Mouse (Mus musculus) ES-E14 (cell line): ENCODE measurements around the gene Cacfd1. TPM values are rescaled to one million over a fixed set of nuclear protein-coding genes. Genes with fewer than 3 reads are reported as not detected.

Experiments used
- DNase-seq: peaks from one replicate; pipeline ENCODE4 v3.0.0-alpha.2; 2013; ENCODE audit warnings: low read depth, low spot score
- H3K27ac ChIP-seq: 2 replicates; pipeline ENCODE4 v1.5.1; 2012; ENCODE audit warnings: low read depth, mild to moderate bottlenecking, low read length, moderate library complexity, mixed read lengths; ENCODE audit not compliant: poor library complexity, insufficient read depth, severe bottlenecking
- H3K36me3 ChIP-seq: 2 replicates; pipeline ENCODE4 v1.6.1; 2012; ENCODE audit warnings: mild to moderate bottlenecking, low read length, moderate library complexity, mixed read lengths; ENCODE audit not compliant: control insufficient read depth, poor library complexity, insufficient read depth, severe bottlenecking
- H3K4me1 ChIP-seq, 2 experiments: fragments of 150-350 bp in 1 of 2; sonication (generic) in 1 of 2; 2 replicates each; pipeline ENCODE4 v1.6.1; 2012; ENCODE audit warnings: low read length in 2 of 2, mild to moderate bottlenecking in 1 of 2, mixed read lengths in 1 of 2; ENCODE audit not compliant: control insufficient read depth in 2 of 2, insufficient read depth in 2 of 2, poor library complexity in 1 of 2
- H3K4me3 ChIP-seq, 2 experiments: fragments of 150-350 bp in 1 of 2; sonication (generic) in 1 of 2; 2 replicates each; pipeline ENCODE4 v1.5.1; 2012; ENCODE audit warnings: low read length in 2 of 2, low read depth in 1 of 2, mild to moderate bottlenecking in 1 of 2, mixed read lengths in 1 of 2; ENCODE audit not compliant: insufficient read depth in 1 of 2, poor library complexity in 1 of 2, severe bottlenecking in 1 of 2
- H3K9ac ChIP-seq: 2 replicates; pipeline ENCODE4 v1.6.1; 2012; ENCODE audit warnings: low read depth, mild to moderate bottlenecking, low read length, mixed read lengths; ENCODE audit not compliant: poor library complexity, insufficient read depth, severe bottlenecking
- H3K9me3 ChIP-seq: fragments of 150-350 bp; sonication (generic); 2 replicates; pipeline ENCODE4 v1.6.1; 2012; ENCODE audit warnings: low read depth, mild to moderate bottlenecking, low read length; ENCODE audit not compliant: control insufficient read depth, insufficient read depth
- CHD2 ChIP-seq: IDR thresholded peaks from 2 replicates; pipeline ENCODE4 v1.6.1; 2014; ENCODE audit warnings: mild to moderate bottlenecking, low read depth, low read length, inconsistent platforms
- HCFC1 ChIP-seq: IDR thresholded peaks from 2 replicates; pipeline ENCODE4 v1.6.1; 2012; ENCODE audit warnings: low read length, inconsistent platforms, borderline replicate concordance; ENCODE audit not compliant: insufficient read depth
- MAFK ChIP-seq: IDR thresholded peaks from 2 replicates; pipeline ENCODE4 v1.6.1; 2014; ENCODE audit warnings: mild to moderate bottlenecking, low read depth, low read length, inconsistent platforms; ENCODE audit not compliant: insufficient read depth
- ZC3H11A ChIP-seq: IDR thresholded peaks from 2 replicates; pipeline ENCODE4 v1.6.1; 2012; ENCODE audit warnings: low read depth, mild to moderate bottlenecking, inconsistent platforms, low read length, borderline replicate concordance
- ZNF384 ChIP-seq: IDR thresholded peaks from 2 replicates; pipeline ENCODE4 v1.6.1; 2012; ENCODE audit warnings: low read depth, low read length, inconsistent platforms
- in situ Hi-C, 2 experiments: fragments of 600-800 bp; cut with MboI; formaldehyde crosslinking; loops; one replicate each; pipeline ENCODE4 v1.15.1; 2025; ENCODE audit warnings: low sequenced_read_pairs in 2 of 2, inconsistent platforms in 1 of 2; ENCODE audit not compliant: unreplicated experiment in 2 of 2
- total RNA-seq: library from RNA; depleted of rRNA; stranded (reverse); fragments of 300-350 nt; gene quantifications from 2 replicates; pipeline ENCODE4 v1.2.3, GENCODE M21; 2012

Gene Cacfd1
- total RNA-seq, 1 experiment = 11.6 TPM

GRCm38 (mm10) chr2:27007701-27008100, 2.0 kb upstream of the Cacfd1 start:
- no peak overlapping the region for H3K9ac ChIP-seq
- peaks cover 0 to 8% of the 10 kb centered on the region in 2 experiments; a peak in 1 of 4 replicates for H3K4me1 ChIP-seq
- in situ Hi-C loops = no loop called here
- DNase-seq = no peak
- TF ChIP-seq ZNF384 (no peak), HCFC1 (no peak), ZC3H11A (no peak), CHD2 (no peak), MAFK (no peak)
- no peak overlapping the region for H3K4me3 ChIP-seq
- H3K27ac ChIP-seq = no peak overlapping the region
- H3K9me3 ChIP-seq = no peaks in the 10 kb centered on the region
- H3K36me3 ChIP-seq = no peaks in the 10 kb centered on the region

- no peaks in the 10 kb centered on the region for H3K9me3 ChIP-seq
- no peaks in the 10 kb centered on the region for H3K4me1 ChIP-seq
- no peak overlapping the region for H3K4me3 ChIP-seq
- H3K36me3 ChIP-seq = peaks cover 2% of the 10 kb centered on the region; the same call in 1 of the 2 replicates
- H3K27ac ChIP-seq = no peak overlapping the region
- TF ChIP-seq ZNF384 (no peak), ZC3H11A (peak; percentile 20; the same call in 1 of the 2 replicates)
- in situ Hi-C loops = no loop called here
- H3K9ac ChIP-seq = no peak overlapping the region
- peak; percentile 51 for DNase-seq
Observed at GRCm38 (mm10) chr2:27017802-27018201, 8.1 kb downstream of the Cacfd1 start.

- no peaks in the 10 kb centered on the region for H3K4me1 ChIP-seq
- H3K4me3 ChIP-seq = no peak overlapping the region
- DNase-seq = no peak
- in situ Hi-C loops = no loop called here
- peaks cover 2% of the 10 kb centered on the region; the same call in 1 of the 2 replicates for H3K36me3 ChIP-seq
- H3K9ac ChIP-seq = no peak overlapping the region
- no peak for TF ChIP-seq ZC3H11A
- TF ChIP-seq CHD2 = no peak
- TF ChIP-seq MAFK = no peak
- TF ChIP-seq HCFC1 = no peak
- no peak for TF ChIP-seq ZNF384
- no peak overlapping the region for H3K27ac ChIP-seq
- H3K9me3 ChIP-seq = no peaks in the 10 kb centered on the region
Observed at GRCm38 (mm10) chr2:27019530-27019929, 9.8 kb downstream of the Cacfd1 start.

GRCm38 (mm10) chr2:27021103-27021502, 11.4 kb downstream of the Cacfd1 start:
- no peak overlapping the region for H3K9ac ChIP-seq
- no peaks in the 10 kb centered on the region for H3K9me3 ChIP-seq
- in situ Hi-C loops = no loop called here
- DNase-seq = no peak
- no peaks in the 10 kb centered on the region for H3K4me1 ChIP-seq
- no peak for TF ChIP-seq HCFC1
- no peak for TF ChIP-seq ZC3H11A
- no peak overlapping the region for H3K4me3 ChIP-seq
- H3K27ac ChIP-seq = no peak overlapping the region
- peaks cover 2% of the 10 kb centered on the region; the same call in 1 of the 2 replicates for H3K36me3 ChIP-seq

GRCm38 (mm10) chr2:27022612-27023011, 12.9 kb downstream of the Cacfd1 start:
- no peak overlapping the region for H3K27ac ChIP-seq
- no peak overlapping the region for H3K9ac ChIP-seq
- H3K9me3 ChIP-seq = no peaks in the 10 kb centered on the region
- H3K4me1 ChIP-seq = no peaks in the 10 kb centered on the region
- H3K4me3 ChIP-seq = no peak overlapping the region
- no peak for DNase-seq
- no peaks in the 10 kb centered on the region; the same call in 1 of the 2 replicates for H3K36me3 ChIP-seq
- in situ Hi-C loops = no loop called here
- TF ChIP-seq ZNF384 (no peak), MAFK (no peak), ZC3H11A (no peak), CHD2 (no peak), HCFC1 (no peak)
